13 mouse cellular contexts compared by ENCODE assay signal in the genomic region with DNA sequence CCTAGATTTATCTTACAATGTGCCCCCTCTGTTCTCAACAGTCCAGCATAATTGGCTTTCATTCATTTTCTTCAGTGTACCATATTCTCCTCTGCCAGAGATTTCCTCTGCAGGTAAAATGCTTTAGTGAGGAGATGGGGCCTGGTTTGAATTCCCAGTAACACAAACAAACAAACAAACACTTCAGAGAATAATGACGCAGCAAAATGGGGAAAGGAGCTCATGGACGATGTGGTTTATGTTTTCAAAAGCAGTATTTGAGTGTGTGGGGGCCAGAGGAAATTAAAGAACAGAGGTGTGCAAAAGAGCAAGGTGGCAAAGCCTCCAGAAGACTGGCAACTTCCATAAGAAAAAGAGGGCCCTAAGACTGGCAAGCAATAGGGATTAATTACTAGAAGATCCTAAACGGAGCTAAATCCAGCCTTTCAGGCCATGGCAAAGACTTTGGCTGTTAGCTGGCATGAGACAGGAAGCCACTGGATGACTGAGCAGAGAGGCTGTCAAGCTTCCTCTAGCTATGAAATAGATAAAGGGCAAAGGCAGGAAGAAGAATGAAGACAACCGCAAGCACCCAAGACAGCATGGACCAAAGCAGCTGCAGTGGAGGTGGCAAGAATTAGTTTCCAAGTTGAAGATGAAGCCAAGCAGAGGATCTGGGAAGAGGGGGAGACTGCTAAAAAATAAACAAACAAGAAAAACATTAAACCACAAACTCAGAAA. TPM values are rescaled to one million over a fixed set of nuclear protein-coding genes. Genes with fewer than 3 reads are reported as not detected.
DNase-seq lines count a peak whose midpoint lies in the region; ATAC-seq and TF ChIP-seq lines count a peak whose summit lies in the region.
"Had no signal": no experiment of that assay in that cellular context is flagged by ENCODE, and none has a peak within 500 bp of the region (broad histone marks: within the 10 kb centered on the region; RNA-seq: fewer than 3 reads in every experiment).

No protein-coding gene starts in this region.

- TF ChIP-seq CTCF in midbrain, postnatal 0 days (IDR thresholded peaks at IDR 0.05), result no peak

- no peak overlapping the region for H3K4me3 ChIP-seq in midbrain, postnatal 0 days (ENCODE audit: low read depth, low read length)
- H3K4me3 ChIP-seq in midbrain, embryonic 16.5 days (ENCODE audit: low read depth, low read length), result no peak overlapping the region
- no peak overlapping the region for H3K4me3 ChIP-seq in forebrain, embryonic 12.5 days (replicated peaks)
- H3K4me3 ChIP-seq in kidney, embryonic 16.5 days (ENCODE audit: low read length), result no peak overlapping the region
- H3K4me3 ChIP-seq in forebrain, embryonic 11.5 days (ENCODE audit: low read depth, low read length), result no peak overlapping the region

- 65% methylated on average over 4 of the region's 4 CpGs for WGBS in midbrain, postnatal 0 days
- WGBS in midbrain, embryonic 16.5 days, result 73% methylated on average over 4 of the region's 4 CpGs
- 76% methylated on average over 4 of the region's 4 CpGs for whole genome bisulfite sequencing in forebrain, embryonic 12.5 days
- WGBS in kidney, embryonic 16.5 days, result 74% methylated on average over 4 of the region's 4 CpGs
- 73% methylated on average over 4 of the region's 4 CpGs for WGBS in forebrain, embryonic 11.5 days

- H3K9ac ChIP-seq in midbrain, postnatal 0 days (replicated peaks; ENCODE audit: low read length, poor library complexity, severe bottlenecking), result no peak overlapping the region
- no peak overlapping the region for H3K9ac ChIP-seq in midbrain, embryonic 16.5 days (ENCODE audit: low read depth, low read length)
- no peak overlapping the region for H3K9ac ChIP-seq in forebrain, embryonic 12.5 days
- no peak overlapping the region for H3K9ac ChIP-seq in kidney, embryonic 16.5 days (replicated peaks; ENCODE audit: low read length)
- no peak overlapping the region for H3K9ac ChIP-seq in forebrain, embryonic 11.5 days (ENCODE audit: low read length)
- H3K9ac ChIP-seq: forebrain, postnatal 0 days had no signal

- 0 out of 2 replicates have a peak overlapping the region, but pooled peaks have one; percentile 18 for H3K27ac ChIP-seq in midbrain, postnatal 0 days (ENCODE audit: low read depth, low read length)
- no peak overlapping the region for H3K27ac ChIP-seq in midbrain, embryonic 16.5 days (ENCODE audit: low read length)
- no peak overlapping the region for H3K27ac ChIP-seq in forebrain, embryonic 12.5 days
- H3K27ac ChIP-seq in kidney, embryonic 16.5 days (ENCODE audit: low read length), result no peak overlapping the region
- H3K27ac ChIP-seq in forebrain, embryonic 11.5 days (ENCODE audit: low read depth, low read length), result no peak overlapping the region
- H3K27ac ChIP-seq: kidney, postnatal 0 days had no signal

- no peak for ATAC-seq in midbrain, postnatal 0 days (ENCODE audit: low FRiP score)
- no peak for ATAC-seq in midbrain, embryonic 16.5 days
- peak; percentile 55 to 66; a peak in 2 of 4 replicates for ATAC-seq in hematopoietic stem cell, adult 5-6 weeks (replicated peaks in 1 of 2; ENCODE audit: insufficient read depth in 1 of 2, low FRiP score in 2 of 2, low TSS enrichment in 1 of 2, low read depth in 1 of 2, poor library complexity in 2 of 2, severe bottlenecking in 2 of 2)
- ATAC-seq in megakaryocyte-erythroid progenitor cell, adult 5-6 weeks (replicated peaks; ENCODE audit: low FRiP score, low TSS enrichment, poor library complexity, severe bottlenecking), result peak; percentile 63
- ATAC-seq in forebrain, embryonic 12.5 days (ENCODE audit: low FRiP score), result no peak
- no peak for ATAC-seq in kidney, embryonic 16.5 days (ENCODE audit: low FRiP score, low TSS enrichment)
- ATAC-seq in forebrain, embryonic 11.5 days (replicated peaks; ENCODE audit: low FRiP score), result no peak
- ATAC-seq: forebrain, postnatal 0 days had no signal

- no peaks in the 10 kb centered on the region for H3K4me1 ChIP-seq in midbrain, postnatal 0 days (ENCODE audit: insufficient read depth, low read length)
- H3K4me1 ChIP-seq in midbrain, embryonic 16.5 days (ENCODE audit: control insufficient read depth, insufficient read depth, low read length), result no peaks in the 10 kb centered on the region
- H3K4me1 ChIP-seq in forebrain, embryonic 12.5 days, result no peaks in the 10 kb centered on the region; the same call in 1 of the 2 replicates
- H3K4me1 ChIP-seq in kidney, embryonic 16.5 days (ENCODE audit: insufficient read depth, low read length), result peaks cover 7% of the 10 kb centered on the region; the same call in 1 of the 2 replicates
- no peaks in the 10 kb centered on the region for H3K4me1 ChIP-seq in forebrain, embryonic 11.5 days (replicated peaks; ENCODE audit: control insufficient read depth, insufficient read depth, low read length)

- no peaks in the 10 kb centered on the region for H3K9me3 ChIP-seq in midbrain, postnatal 0 days (ENCODE audit: low read length)
- H3K9me3 ChIP-seq in midbrain, embryonic 16.5 days (replicated peaks; ENCODE audit: control insufficient read depth, low read length, poor library complexity, severe bottlenecking), result no peaks in the 10 kb centered on the region
- no peaks in the 10 kb centered on the region for H3K9me3 ChIP-seq in forebrain, embryonic 12.5 days
- H3K9me3 ChIP-seq in kidney, embryonic 16.5 days (ENCODE audit: low read length), result no peaks in the 10 kb centered on the region
- no peaks in the 10 kb centered on the region for H3K9me3 ChIP-seq in forebrain, embryonic 11.5 days (ENCODE audit: control insufficient read depth, low read length)
- H3K9me3 ChIP-seq: G1E had no signal

- no peaks in the 10 kb centered on the region for H3K36me3 ChIP-seq in midbrain, postnatal 0 days (ENCODE audit: insufficient read depth, low read length)
- no peaks in the 10 kb centered on the region for H3K36me3 ChIP-seq in midbrain, embryonic 16.5 days (ENCODE audit: control insufficient read depth, insufficient read depth, low read length)
- no peaks in the 10 kb centered on the region for H3K36me3 ChIP-seq in forebrain, embryonic 12.5 days (replicated peaks)
- H3K36me3 ChIP-seq in kidney, embryonic 16.5 days (ENCODE audit: insufficient read depth, low read length), result no peaks in the 10 kb centered on the region
- no peaks in the 10 kb centered on the region for H3K36me3 ChIP-seq in forebrain, embryonic 11.5 days (ENCODE audit: control insufficient read depth, insufficient read depth, low read length)

- H3K27me3 ChIP-seq in midbrain, postnatal 0 days (ENCODE audit: insufficient read depth, low read length), result no peaks in the 10 kb centered on the region
- H3K27me3 ChIP-seq in midbrain, embryonic 16.5 days (ENCODE audit: control insufficient read depth, insufficient read depth, low read depth, low read length), result no peaks in the 10 kb centered on the region
- H3K27me3 ChIP-seq in forebrain, embryonic 12.5 days, result no peaks in the 10 kb centered on the region
- no peaks in the 10 kb centered on the region for H3K27me3 ChIP-seq in kidney, embryonic 16.5 days (ENCODE audit: insufficient read depth, low read length)
- H3K27me3 ChIP-seq in forebrain, embryonic 11.5 days (ENCODE audit: control insufficient read depth, insufficient read depth, low read length), result no peaks in the 10 kb centered on the region

- DNase-seq in midbrain, postnatal 0 days (ENCODE audit: low spot score), result no peak
- no peak for DNase-seq in frontal cortex, postnatal 25 days (ENCODE audit: low spot score in 2 of 2)
- no peak for DNase-seq in forebrain, embryonic 11.5 days (ENCODE audit: low spot score)
- DNase-seq: adrenal gland, postnatal 36 days; forebrain, postnatal 0 days; heart, postnatal 36 days had no signal

- H3K4me2 ChIP-seq in midbrain, postnatal 0 days (ENCODE audit: low read depth, low read length, poor library complexity, severe bottlenecking), result no peak overlapping the region
- H3K4me2 ChIP-seq in midbrain, embryonic 16.5 days (ENCODE audit: low read length), result no peak overlapping the region
- H3K4me2 ChIP-seq in forebrain, embryonic 12.5 days, result no peak overlapping the region
- no peak overlapping the region for H3K4me2 ChIP-seq in kidney, embryonic 16.5 days (replicated peaks; ENCODE audit: low read depth, low read length)
- H3K4me2 ChIP-seq in forebrain, embryonic 11.5 days (ENCODE audit: low read depth, low read length, severe bottlenecking), result no peak overlapping the region

RNA-seq across cellular contexts. Expression of a gene that starts 37.8 kb away (rescaled TPM):
- 27.1 and 32.2 TPM in 2 replicates for total RNA-seq in midbrain, postnatal 0 days (2014; rRNA removed)
- 59.9 and 66.0 TPM in 2 replicates for polyA plus RNA-seq in midbrain, postnatal 0 days (2015; fragmentation: Nextera tagmentation; extraction: Ambion mirVana)
- polyA plus RNA-seq in midbrain, embryonic 16.5 days (2015; fragmentation: Nextera tagmentation; extraction: Ambion mirVana), result 74.1 and 74.3 TPM in 2 replicates
- total RNA-seq in hematopoietic stem cell, adult 5-6 weeks (2017), result 130 and 153 TPM in 2 replicates
- 70.6 and 73.8 TPM in 2 replicates for total RNA-seq in megakaryocyte-erythroid progenitor cell, adult 5-6 weeks (2014; fragmentation: Nextera tagmentation)
- total RNA-seq in megakaryocyte-erythroid progenitor cell, adult 5-6 weeks (2017), result 91.7 and 119 TPM in 2 replicates
- 71.0 and 81.6 TPM in 2 replicates for polyA plus RNA-seq in forebrain, embryonic 12.5 days (2016; fragmentation: Nextera tagmentation; extraction: Ambion mirVana)
- 99.3 and 104 TPM in 2 replicates for polyA plus RNA-seq in kidney, embryonic 16.5 days (2015; fragmentation: Nextera tagmentation; extraction: Ambion mirVana)
- 75.9 and 84.3 TPM in 2 replicates for polyA plus RNA-seq in forebrain, embryonic 11.5 days (2014; fragmentation: Nextera tagmentation; extraction: Ambion mirVana)

RNA-seq across cellular contexts. Expression of a gene that starts 58.9 kb away (rescaled TPM):
- 7.2 and 7.7 TPM in 2 replicates for total RNA-seq in midbrain, postnatal 0 days (2014; rRNA removed)
- polyA plus RNA-seq in midbrain, postnatal 0 days (2015; fragmentation: Nextera tagmentation; extraction: Ambion mirVana), result 3.3 and 3.7 TPM in 2 replicates
- polyA plus RNA-seq in midbrain, embryonic 16.5 days (2015; fragmentation: Nextera tagmentation; extraction: Ambion mirVana), result 5.5 and 7.0 TPM in 2 replicates
- total RNA-seq in hematopoietic stem cell, adult 5-6 weeks (2017), result 0.30 TPM in 1 of 2 replicates, not detected in the other
- 0.59 and 0.74 TPM in 2 replicates for total RNA-seq in megakaryocyte-erythroid progenitor cell, adult 5-6 weeks (2014; fragmentation: Nextera tagmentation)
- total RNA-seq in megakaryocyte-erythroid progenitor cell, adult 5-6 weeks (2017), result 0.15 and 0.38 TPM in 2 replicates
- 3.6 and 4.1 TPM in 2 replicates for polyA plus RNA-seq in forebrain, embryonic 12.5 days (2016; fragmentation: Nextera tagmentation; extraction: Ambion mirVana)
- polyA plus RNA-seq in kidney, embryonic 16.5 days (2015; fragmentation: Nextera tagmentation; extraction: Ambion mirVana), result 1.3 and 1.5 TPM in 2 replicates
- 1.8 and 2.9 TPM in 2 replicates for polyA plus RNA-seq in forebrain, embryonic 11.5 days (2014; fragmentation: Nextera tagmentation; extraction: Ambion mirVana)

Comparison
In these comparisons a context has a peak if more than half of its experiments do, and no peak if none do; other contexts are left out.
1. ATAC-seq: peak in hematopoietic stem cell, adult 5-6 weeks (2 of 2) and megakaryocyte-erythroid progenitor cell, adult 5-6 weeks (single experiment); none in midbrain, postnatal 0 days (single experiment), midbrain, embryonic 16.5 days (single experiment), forebrain, embryonic 12.5 days (single experiment), kidney, embryonic 16.5 days (single experiment) and forebrain, embryonic 11.5 days (single experiment).